Mouse (Mus musculus): ENCODE data around the gene Lrrc4b. TPM values are rescaled to one million over a fixed set of nuclear protein-coding genes. Genes with fewer than 3 reads are reported as not detected.
A peak's percentile ranks its signal among the peaks of the same experiment; 100 is the strongest.

The Lrrc4b gene
- polyA plus RNA-seq, 1 experiment from 2014 or later, result 0.25 TPM

GRCm38 (mm10) chr7:44491391-44491790, 62.6 kb downstream of the Lrrc4b start:
- no peak overlapping the region for H3K4me2 ChIP-seq (replicated peaks; ENCODE audit: low read depth, low read length)
- no peaks in the 10 kb centered on the region for H3K27me3 ChIP-seq (ENCODE audit: insufficient read depth, low read length)
- no peak overlapping the region for H3K4me3 ChIP-seq (ENCODE audit: low read length)
- 94% methylated on average over 5 of the region's 5 CpGs for WGBS
- no peaks in the 10 kb centered on the region for H3K9me3 ChIP-seq (ENCODE audit: low read length)
- no peak for ATAC-seq (ENCODE audit: low FRiP score, low TSS enrichment)
- peaks cover 44% of the 10 kb centered on the region for H3K36me3 ChIP-seq (ENCODE audit: insufficient read depth, low read length)
- peaks cover 10% of the 10 kb centered on the region for H3K4me1 ChIP-seq (ENCODE audit: insufficient read depth, low read length)
- no peak overlapping the region for H3K9ac ChIP-seq (replicated peaks; ENCODE audit: low read length)
- no peak overlapping the region for H3K27ac ChIP-seq (ENCODE audit: low read length)

GRCm38 (mm10) chr7:44492166-44492826, 63.5 kb downstream of the Lrrc4b start:
- Histone ChIP-seq H3K9ac (replicated peaks; ENCODE audit: low read length) (no peak overlapping the region), H3K4me2 (replicated peaks; ENCODE audit: low read depth, low read length) (no peak overlapping the region), H3K4me1 (ENCODE audit: insufficient read depth, low read length) (peaks cover 10% of the 10 kb centered on the region), H3K27ac (ENCODE audit: low read length) (no peak overlapping the region), H3K36me3 (ENCODE audit: insufficient read depth, low read length) (peaks cover 44% of the 10 kb centered on the region), H3K9me3 (ENCODE audit: low read length) (no peaks in the 10 kb centered on the region), H3K27me3 (ENCODE audit: insufficient read depth, low read length) (no peaks in the 10 kb centered on the region), H3K4me3 (ENCODE audit: low read length) (no peak overlapping the region)
- WGBS, result 93% methylated on average over 21 of the region's 21 CpGs
- ATAC-seq (ENCODE audit: low FRiP score, low TSS enrichment), result no peak

GRCm38 (mm10) chr7:44494681-44495080, 65.9 kb downstream of the Lrrc4b start:
- Histone ChIP-seq H3K9ac (replicated peaks; ENCODE audit: low read length) (no peak overlapping the region), H3K4me2 (replicated peaks; ENCODE audit: low read depth, low read length) (no peak overlapping the region), H3K4me1 (ENCODE audit: insufficient read depth, low read length) (peaks cover 10% of the 10 kb centered on the region), H3K9me3 (ENCODE audit: low read length) (no peaks in the 10 kb centered on the region), H3K4me3 (ENCODE audit: low read length) (no peak overlapping the region), H3K36me3 (ENCODE audit: insufficient read depth, low read length) (peaks cover 36% of the 10 kb centered on the region), H3K27me3 (ENCODE audit: insufficient read depth, low read length) (no peaks in the 10 kb centered on the region), H3K27ac (ENCODE audit: low read length) (no peak overlapping the region)
- WGBS, result 93% methylated on average over 12 of the region's 12 CpGs
- no peak for ATAC-seq (ENCODE audit: low FRiP score, low TSS enrichment)

- ATAC-seq (ENCODE audit: low FRiP score, low TSS enrichment), result no peak
- H3K4me1 ChIP-seq (ENCODE audit: insufficient read depth, low read length), result peaks cover 10% of the 10 kb centered on the region
- peak overlapping the region; percentile 93 for H3K9ac ChIP-seq (replicated peaks; ENCODE audit: low read length)
These were observed 66.3 kb downstream of the Lrrc4b start for GRCm38 (mm10) chr7:44495086-44495485.

GRCm38 (mm10) chr7:44495992-44496770, 67.4 kb downstream of the Lrrc4b start, which contains the start of the genes Emc10 and Fam71e1:
Gene Emc10 (minus strand): TSS chr7:44496529.
Gene Fam71e1 (plus strand): TSS chr7:44496581.
- whole genome bisulfite sequencing, result under 1% methylated on average over 56 of the region's 58 CpGs
- Histone ChIP-seq H3K4me3 (ENCODE audit: low read length) (peak within 1 kb of the TSS; percentile 77), H3K9ac (replicated peaks; ENCODE audit: low read length) (peak within 1 kb of the TSS; percentile 93), H3K4me2 (replicated peaks; ENCODE audit: low read depth, low read length) (peak within 1 kb of the TSS; percentile 93), H3K36me3 (ENCODE audit: insufficient read depth, low read length) (peaks cover 21% of the 10 kb centered on the region), H3K4me1 (ENCODE audit: insufficient read depth, low read length) (peaks cover 10% of the 10 kb centered on the region), H3K27ac (ENCODE audit: low read length) (peak within 1 kb of the TSS; percentile 97), H3K27me3 (ENCODE audit: insufficient read depth, low read length) (no peaks in the 10 kb centered on the region), H3K9me3 (ENCODE audit: low read length) (no peaks in the 10 kb centered on the region)
- ATAC-seq (ENCODE audit: low FRiP score, low TSS enrichment), result peak; percentile 95

More at GRCm38 (mm10) chr7:44495086-44495485, 66.3 kb downstream of the Lrrc4b start:
- Histone ChIP-seq H3K36me3 (ENCODE audit: insufficient read depth, low read length) (peaks cover 32% of the 10 kb centered on the region), H3K27me3 (ENCODE audit: insufficient read depth, low read length) (no peaks in the 10 kb centered on the region), H3K27ac (ENCODE audit: low read length) (no peak overlapping the region), H3K4me2 (replicated peaks; ENCODE audit: low read depth, low read length) (peak overlapping the region; percentile 93), H3K9me3 (ENCODE audit: low read length) (no peaks in the 10 kb centered on the region), H3K4me3 (ENCODE audit: low read length) (peak overlapping the region; percentile 77; the same call in 1 of the 2 replicates)
- 80% methylated on average over 7 of the region's 7 CpGs for WGBS

GRCm38 (mm10) chr7:44496771-44497109, 67.9 kb downstream of the Lrrc4b start:
- H3K4me1 ChIP-seq (ENCODE audit: insufficient read depth, low read length), result peaks cover 10% of the 10 kb centered on the region
- under 1% methylated on average over 26 of the region's 26 CpGs for WGBS
- no peaks in the 10 kb centered on the region for H3K9me3 ChIP-seq (ENCODE audit: low read length)
- H3K27me3 ChIP-seq (ENCODE audit: insufficient read depth, low read length), result no peaks in the 10 kb centered on the region
- peak overlapping the region; percentile 77 for H3K4me3 ChIP-seq (ENCODE audit: low read length)
- peaks cover 16% of the 10 kb centered on the region for H3K36me3 ChIP-seq (ENCODE audit: insufficient read depth, low read length)
- no peak for ATAC-seq (ENCODE audit: low FRiP score, low TSS enrichment)
- H3K27ac ChIP-seq (ENCODE audit: low read length), result peak overlapping the region; percentile 86
- peak overlapping the region; percentile 93 for H3K9ac ChIP-seq (replicated peaks; ENCODE audit: low read length)
- H3K4me2 ChIP-seq (replicated peaks; ENCODE audit: low read depth, low read length), result peak overlapping the region; percentile 93

GRCm38 (mm10) chr7:44497361-44498055, 68.7 kb downstream of the Lrrc4b start:
- Histone ChIP-seq H3K9me3 (ENCODE audit: low read length) (no peaks in the 10 kb centered on the region), H3K36me3 (ENCODE audit: insufficient read depth, low read length) (peaks cover 8% of the 10 kb centered on the region), H3K9ac (replicated peaks; ENCODE audit: low read length) (no peak overlapping the region)

GRCm38 (mm10) chr7:44498922-44499321, 70.1 kb downstream of the Lrrc4b start:
- WGBS, result 81% methylated on average over 1 of the region's 1 CpGs
- no peaks in the 10 kb centered on the region for H3K36me3 ChIP-seq (ENCODE audit: insufficient read depth, low read length)

More at GRCm38 (mm10) chr7:44497361-44498055, 68.7 kb downstream of the Lrrc4b start:
- ATAC-seq (ENCODE audit: low FRiP score, low TSS enrichment), result no peak
- Histone ChIP-seq H3K4me2 (replicated peaks; ENCODE audit: low read depth, low read length) (peak overlapping the region; percentile 93), H3K4me3 (ENCODE audit: low read length) (peak overlapping the region; percentile 77), H3K27me3 (ENCODE audit: insufficient read depth, low read length) (no peaks in the 10 kb centered on the region), H3K27ac (ENCODE audit: low read length) (no peak overlapping the region), H3K4me1 (ENCODE audit: insufficient read depth, low read length) (peaks cover 10% of the 10 kb centered on the region)
- WGBS, result 83% methylated on average over 10 of the region's 10 CpGs

GRCm38 (mm10) chr7:44500046-44500445, 71.2 kb downstream of the Lrrc4b start:
- no peak overlapping the region; the same call in 1 of the 2 replicates for H3K9ac ChIP-seq (replicated peaks; ENCODE audit: low read length)
- no peaks in the 10 kb centered on the region for H3K27me3 ChIP-seq (ENCODE audit: insufficient read depth, low read length)
- no peaks in the 10 kb centered on the region for H3K36me3 ChIP-seq (ENCODE audit: insufficient read depth, low read length)
- no peak overlapping the region for H3K4me2 ChIP-seq (replicated peaks; ENCODE audit: low read depth, low read length)
- H3K4me1 ChIP-seq (ENCODE audit: insufficient read depth, low read length), result peaks cover 8% of the 10 kb centered on the region
- WGBS, result 61% methylated on average over 18 of the region's 20 CpGs
- H3K27ac ChIP-seq (ENCODE audit: low read length), result no peak overlapping the region
- no peaks in the 10 kb centered on the region for H3K9me3 ChIP-seq (ENCODE audit: low read length)
- H3K4me3 ChIP-seq (ENCODE audit: low read length), result no peak overlapping the region
- ATAC-seq (ENCODE audit: low FRiP score, low TSS enrichment), result no peak

More at GRCm38 (mm10) chr7:44498922-44499321, 70.1 kb downstream of the Lrrc4b start:
- Histone ChIP-seq H3K9ac (replicated peaks; ENCODE audit: low read length) (no peak overlapping the region), H3K27me3 (ENCODE audit: insufficient read depth, low read length) (no peaks in the 10 kb centered on the region), H3K4me3 (ENCODE audit: low read length) (no peak overlapping the region), H3K4me2 (replicated peaks; ENCODE audit: low read depth, low read length) (no peak overlapping the region), H3K4me1 (ENCODE audit: insufficient read depth, low read length) (peaks cover 10% of the 10 kb centered on the region), H3K27ac (ENCODE audit: low read length) (no peak overlapping the region), H3K9me3 (ENCODE audit: low read length) (no peaks in the 10 kb centered on the region)
- ATAC-seq (ENCODE audit: low FRiP score, low TSS enrichment), result no peak
